Mouse (Mus musculus) olfactory bulb, adult 2 months (tissue): ENCODE data around the gene Tnmd.

Experiments
- CTCF ChIP-seq: fragments of 200-500 bp; IDR thresholded peaks from 2 replicates; pipeline ENCODE4 v1.5.1; 2012; ENCODE audit warnings: low read depth, mild to moderate bottlenecking, low read length, moderate library complexity; ENCODE audit not compliant: insufficient read depth
- POLR2A ChIP-seq: fragments of 200-500 bp; IDR thresholded peaks from 2 replicates; pipeline ENCODE4 v1.6.1; 2012; ENCODE audit warnings: mild to moderate bottlenecking, low read depth, low read length, moderate library complexity; ENCODE audit not compliant: insufficient read depth

GRCm38 (mm10) chrX:133913006-133913405 is 62.2 kb downstream of the Tnmd start:
- TF ChIP-seq POLR2A = no peak
- TF ChIP-seq CTCF = no peak
